Mouse (Mus musculus): Measurements from ENCODE around the gene Ppt1. TPM values are rescaled to one million over a fixed set of nuclear protein-coding genes. Genes with fewer than 3 reads are reported as not detected.

The Ppt1 gene
- polyA plus RNA-seq, 1 experiment from 2014 or later: 53.4 TPM

DNA sequence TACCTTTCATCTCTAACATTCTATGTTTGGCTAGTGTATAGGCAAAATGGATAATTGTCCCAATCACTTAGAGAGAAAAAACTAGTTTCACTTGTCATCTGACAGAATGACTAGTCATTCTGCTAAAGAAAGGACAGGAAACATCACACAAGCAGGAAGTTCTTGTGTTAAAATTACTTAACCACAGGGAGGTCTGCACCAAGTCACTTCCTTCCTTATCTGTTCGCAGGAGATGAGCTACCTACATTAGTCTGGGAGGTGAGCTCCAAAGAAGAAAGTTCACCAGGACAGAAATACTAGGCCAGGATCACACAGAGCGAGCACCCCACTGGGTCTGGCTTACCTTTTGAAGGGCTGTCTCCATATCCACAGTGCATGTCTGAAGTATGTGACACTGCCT, 35.9 kb downstream of the Ppt1 start:
- DNase-seq (ENCODE audit: low spot score): no peak
- Histone ChIP-seq H3K27me3 (replicated peaks; ENCODE audit: low read depth, poor library complexity, severe bottlenecking) (no peaks in the 10 kb centered on the region), H3K4me1 (no peaks in the 10 kb centered on the region), H3K9me3 (no peaks in the 10 kb centered on the region), H3K4me3 (no peak overlapping the region), H3K27ac (replicated peaks) (no peak overlapping the region), H3K36me3 (replicated peaks) (peaks cover 51% of the 10 kb centered on the region)
- 91% methylated on average over 2 of the region's 2 CpGs for WGBS

DNA sequence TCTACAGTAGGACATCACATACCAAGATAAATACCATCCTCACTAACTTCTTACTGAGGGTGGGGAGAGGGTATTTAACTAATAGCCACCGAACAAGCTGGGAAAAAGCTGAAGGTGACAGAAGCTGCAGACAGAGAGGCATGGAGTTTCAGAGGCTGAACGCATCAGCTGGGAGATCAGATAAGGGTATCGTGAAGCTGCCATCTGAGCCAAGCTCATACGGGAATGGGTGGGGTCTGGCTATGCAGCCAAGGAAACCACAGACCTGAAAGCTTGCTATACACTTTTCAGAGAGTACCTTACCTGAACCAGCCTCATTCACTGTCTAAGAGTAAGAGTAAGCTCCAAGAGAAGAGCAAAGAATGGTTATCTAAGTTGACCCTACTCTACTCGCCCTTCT, 37.0 kb downstream of the Ppt1 start:
- H3K4me1 ChIP-seq: no peaks in the 10 kb centered on the region
- 89% methylated on average over 5 of the region's 5 CpGs for WGBS

DNA sequence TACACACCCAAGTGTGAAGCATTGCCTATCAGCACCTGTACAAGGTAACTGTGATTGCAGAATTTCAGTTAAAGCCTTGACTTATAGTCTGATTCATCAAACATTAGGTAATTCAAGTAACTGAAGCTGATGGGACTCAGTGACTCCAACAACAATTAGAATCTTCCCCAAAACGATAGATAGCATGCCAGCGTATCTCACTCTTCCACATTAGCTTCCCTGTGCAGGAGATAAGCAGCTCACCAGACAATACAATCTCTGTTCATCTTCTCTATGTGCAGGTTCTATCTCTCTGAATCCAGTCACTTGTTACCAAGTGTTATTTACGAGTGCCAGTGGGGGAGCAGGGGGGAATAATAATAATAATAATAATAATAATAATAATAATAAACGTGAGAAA, 37.5 kb downstream of the Ppt1 start:
- H3K27me3 ChIP-seq (replicated peaks; ENCODE audit: low read depth, poor library complexity, severe bottlenecking): no peaks in the 10 kb centered on the region
- no peak overlapping the region for H3K27ac ChIP-seq (replicated peaks)
- no peaks in the 10 kb centered on the region for H3K4me1 ChIP-seq
- peaks cover 41% of the 10 kb centered on the region for H3K36me3 ChIP-seq (replicated peaks)
- H3K4me3 ChIP-seq: no peak overlapping the region
- no peaks in the 10 kb centered on the region for H3K9me3 ChIP-seq
- WGBS: 92% methylated on average over 4 of the region's 4 CpGs
- no peak for DNase-seq (ENCODE audit: low spot score)

More for the DNA sequence above, 37.0 kb downstream of the Ppt1 start:
- no peak for DNase-seq (ENCODE audit: low spot score)
- no peaks in the 10 kb centered on the region for H3K27me3 ChIP-seq (replicated peaks; ENCODE audit: low read depth, poor library complexity, severe bottlenecking)
- H3K36me3 ChIP-seq (replicated peaks): peaks cover 46% of the 10 kb centered on the region
- H3K9me3 ChIP-seq: no peaks in the 10 kb centered on the region
- no peak overlapping the region for H3K27ac ChIP-seq (replicated peaks)
- no peak overlapping the region for H3K4me3 ChIP-seq

DNA sequence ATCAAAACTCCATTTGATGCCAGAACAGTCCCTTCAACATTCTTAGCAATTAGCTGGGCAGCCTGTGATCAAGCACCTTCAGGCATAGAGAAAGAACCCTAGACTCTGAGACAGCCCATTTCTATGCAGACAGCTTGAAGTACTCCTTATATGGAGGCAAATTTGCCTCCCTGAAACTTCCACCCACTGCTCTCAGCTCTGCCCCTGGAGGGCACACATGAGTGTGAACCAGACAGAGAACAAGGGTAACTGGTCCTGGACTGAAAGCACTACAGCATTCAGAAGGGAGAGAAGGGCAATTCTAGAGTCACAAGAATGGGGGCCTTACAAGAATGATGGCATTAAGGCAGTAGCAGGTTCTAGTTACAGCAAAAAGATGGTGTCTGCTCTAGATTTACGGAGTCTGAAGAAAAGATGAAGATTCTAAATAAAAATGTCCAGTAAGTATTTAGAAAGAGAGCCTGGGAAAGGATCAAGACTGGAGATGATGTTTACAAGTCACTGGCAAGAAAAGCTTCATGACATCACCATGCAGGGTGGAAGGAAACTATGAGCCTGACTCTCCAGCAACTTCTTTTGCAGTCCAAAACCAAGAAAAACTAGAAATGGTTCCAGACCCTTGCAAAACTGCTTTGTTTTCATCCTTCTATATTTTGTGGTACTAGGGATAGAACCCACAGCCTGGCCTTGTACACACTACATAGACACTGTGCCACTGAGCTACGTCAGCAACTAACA, 42.5 kb downstream of the Ppt1 start:
- Histone ChIP-seq H3K27me3 (replicated peaks; ENCODE audit: low read depth, poor library complexity, severe bottlenecking) (no peaks in the 10 kb centered on the region), H3K27ac (replicated peaks) (no peak overlapping the region), H3K36me3 (replicated peaks) (no peaks in the 10 kb centered on the region), H3K9me3 (no peaks in the 10 kb centered on the region), H3K4me1 (peaks cover under 1% of the 10 kb centered on the region; the same call in 1 of the 2 replicates), H3K4me3 (no peak overlapping the region)
- 92% methylated on average over 2 of the region's 2 CpGs for WGBS
- no peak for DNase-seq (ENCODE audit: low spot score)

DNA sequence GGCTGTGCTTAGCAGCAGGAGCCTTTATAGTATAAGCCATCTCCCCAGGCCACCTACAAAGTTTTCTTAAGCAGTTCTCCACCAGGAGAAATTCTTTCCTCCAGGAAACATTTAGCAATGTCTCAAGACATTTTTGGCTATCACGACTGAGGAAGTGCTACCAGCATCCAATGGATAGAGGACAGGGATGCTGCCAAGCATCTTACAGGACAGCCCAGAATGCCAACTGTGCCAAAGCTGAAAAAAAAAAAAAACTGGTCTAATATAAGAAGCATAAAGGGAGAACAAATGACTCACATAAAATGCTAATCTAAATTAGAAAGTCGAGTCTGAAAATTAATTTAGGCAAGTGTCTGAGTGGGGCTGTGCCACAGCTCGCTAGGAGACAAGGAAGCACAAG, 46.5 kb downstream of the Ppt1 start:
- H3K4me3 ChIP-seq: no peak overlapping the region
- H3K9me3 ChIP-seq: no peaks in the 10 kb centered on the region
- 84% methylated on average over 3 of the region's 3 CpGs for WGBS
- H3K27ac ChIP-seq (replicated peaks): no peak overlapping the region
- H3K4me1 ChIP-seq: peaks cover 25% of the 10 kb centered on the region
- DNase-seq (ENCODE audit: low spot score): no peak
- no peaks in the 10 kb centered on the region for H3K36me3 ChIP-seq (replicated peaks)
- no peaks in the 10 kb centered on the region for H3K27me3 ChIP-seq (replicated peaks; ENCODE audit: low read depth, poor library complexity, severe bottlenecking)

DNA sequence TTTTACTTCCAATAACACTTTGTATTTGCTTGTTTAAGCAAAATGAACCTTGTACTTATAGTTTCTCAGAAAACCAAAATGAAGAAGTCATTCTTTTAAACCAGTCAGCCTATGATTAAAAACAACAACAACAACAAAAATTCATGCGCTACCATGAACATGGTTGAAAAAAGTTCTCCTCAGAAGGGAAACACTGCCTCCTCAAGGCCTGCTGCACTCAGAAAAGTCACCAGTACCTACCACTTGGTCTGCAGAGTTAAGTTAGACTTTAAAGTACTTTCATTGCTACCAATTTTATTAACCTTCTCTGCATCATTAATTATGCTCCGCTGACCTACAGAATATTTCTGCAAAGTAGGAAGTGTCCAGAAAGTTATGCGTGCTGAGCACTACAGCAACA, 47.3 kb downstream of the Ppt1 start:
- Histone ChIP-seq H3K9me3 (no peaks in the 10 kb centered on the region), H3K27me3 (replicated peaks; ENCODE audit: low read depth, poor library complexity, severe bottlenecking) (no peaks in the 10 kb centered on the region), H3K27ac (replicated peaks) (no peak overlapping the region), H3K4me1 (peaks cover 25% of the 10 kb centered on the region), H3K36me3 (replicated peaks) (no peaks in the 10 kb centered on the region), H3K4me3 (no peak overlapping the region)
- no peak for DNase-seq (ENCODE audit: low spot score)
- WGBS: 90% methylated on average over 3 of the region's 3 CpGs

DNA sequence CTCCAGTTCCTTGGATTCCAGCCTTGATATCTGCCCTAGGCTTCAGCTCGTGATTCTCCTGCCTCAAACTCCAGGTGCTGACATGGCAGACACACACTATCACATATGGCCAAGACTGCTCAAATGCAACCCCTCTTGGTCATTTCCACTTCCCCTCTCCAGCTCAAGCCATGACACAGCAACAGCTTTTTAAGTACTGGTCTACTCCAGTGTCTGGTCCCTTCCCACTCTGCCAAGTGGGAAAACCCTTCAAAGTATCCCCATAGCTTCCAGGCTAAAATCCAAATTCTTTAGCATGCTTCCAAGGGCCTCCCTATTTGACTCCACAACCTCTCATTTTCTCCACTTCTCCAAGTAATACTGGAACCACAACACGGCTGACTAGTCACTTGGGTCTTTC, 48.0 kb downstream of the Ppt1 start:
- H3K27ac ChIP-seq (replicated peaks): no peak overlapping the region
- no peaks in the 10 kb centered on the region for H3K9me3 ChIP-seq
- DNase-seq (ENCODE audit: low spot score): no peak
- peak overlapping the region; percentile 88 for H3K4me3 ChIP-seq
- 70% methylated on average over 2 of the region's 2 CpGs for WGBS
- no peaks in the 10 kb centered on the region for H3K36me3 ChIP-seq (replicated peaks)
- no peaks in the 10 kb centered on the region for H3K27me3 ChIP-seq (replicated peaks; ENCODE audit: low read depth, poor library complexity, severe bottlenecking)
- peaks cover 25% of the 10 kb centered on the region for H3K4me1 ChIP-seq

DNA sequence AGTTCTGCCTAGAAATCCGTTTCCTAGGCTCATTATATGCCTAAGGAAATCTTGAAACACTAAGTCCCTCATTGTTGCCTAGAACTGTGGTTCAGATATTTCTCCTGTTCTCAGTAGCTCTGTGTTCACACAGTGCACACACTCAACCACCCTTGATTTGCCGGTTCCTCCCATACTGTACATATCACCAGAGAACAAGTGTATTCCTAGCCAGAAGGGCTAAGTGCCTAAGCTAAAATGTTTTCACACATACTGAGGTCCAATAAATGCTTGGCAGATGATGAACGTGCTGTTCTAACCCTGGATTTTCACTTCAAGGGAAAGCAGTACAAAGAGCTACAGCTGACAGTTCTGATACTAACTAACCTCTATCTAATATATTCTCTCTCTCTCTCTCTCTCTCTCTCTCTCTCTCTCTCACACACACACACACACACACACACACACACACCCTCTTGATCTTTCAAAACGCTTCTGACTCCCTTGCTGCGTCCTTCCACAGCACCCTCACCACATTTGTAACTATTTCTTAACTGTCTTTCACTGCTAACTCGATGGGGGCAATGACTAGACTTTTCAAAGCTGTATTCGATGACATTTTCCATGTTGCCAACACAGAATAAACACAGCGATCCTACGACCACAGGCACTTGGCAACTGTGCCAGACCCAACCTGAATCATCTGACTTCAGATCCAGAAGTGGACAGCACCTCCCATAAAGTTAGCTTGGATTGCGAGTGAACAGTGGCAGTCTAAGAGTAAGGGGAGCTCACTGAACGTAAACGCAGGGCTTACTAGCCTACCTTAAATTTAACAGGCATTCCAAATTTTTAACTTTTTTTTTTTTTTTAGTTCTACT, 48.7 kb downstream of the Ppt1 start:
- Histone ChIP-seq H3K4me3 (peak overlapping the region; percentile 88), H3K27ac (replicated peaks) (peak overlapping the region; percentile 92; the same call in 1 of the 2 replicates), H3K4me1 (peaks cover 25% of the 10 kb centered on the region), H3K27me3 (replicated peaks; ENCODE audit: low read depth, poor library complexity, severe bottlenecking) (no peaks in the 10 kb centered on the region), H3K36me3 (replicated peaks) (no peaks in the 10 kb centered on the region), H3K9me3 (no peaks in the 10 kb centered on the region)
- 53% methylated on average over 12 of the region's 12 CpGs for WGBS
- no peak for DNase-seq (ENCODE audit: low spot score)

DNA sequence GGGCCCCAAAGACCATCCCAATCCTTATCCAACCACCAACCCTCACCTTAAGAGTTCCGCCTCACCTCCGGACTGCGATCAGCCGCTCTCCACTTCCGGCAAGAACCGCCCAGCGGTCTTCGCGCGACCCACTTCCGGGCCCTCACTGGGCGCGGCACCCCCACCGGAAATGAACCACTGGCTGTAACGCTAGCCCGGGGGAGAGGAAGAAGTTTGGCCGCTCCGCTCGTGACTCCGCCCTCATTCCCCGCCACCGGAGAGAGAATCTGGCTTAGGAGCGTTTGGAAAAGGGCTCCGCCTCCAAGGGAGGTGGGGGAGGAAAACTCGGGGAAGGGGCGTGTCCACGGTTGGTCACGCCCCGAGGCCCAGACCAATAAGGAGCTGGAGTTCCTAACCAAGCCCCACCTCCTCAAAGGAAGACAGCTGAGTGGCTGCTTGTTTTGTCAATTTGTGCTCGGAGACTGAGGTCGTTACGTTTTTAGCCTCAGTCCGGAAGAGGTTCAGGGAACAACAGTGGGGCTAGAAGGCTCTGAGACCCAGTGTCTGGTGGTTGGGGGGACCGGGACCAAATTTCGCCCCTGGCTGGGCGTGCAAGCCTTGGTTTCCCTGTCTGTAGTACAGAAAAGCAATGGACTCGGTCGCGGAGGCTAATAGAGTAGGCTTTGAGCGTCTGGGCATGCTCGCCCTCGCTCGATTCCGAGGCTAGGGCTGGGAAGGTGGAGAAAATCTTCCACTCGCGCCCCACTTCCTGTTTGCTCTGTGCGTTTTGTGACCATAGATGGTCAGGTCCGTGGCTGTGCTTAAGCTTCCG, 49.9 kb downstream of the Ppt1 start, which contains the start of gene Cap1:
Cap1 (minus strand) TSS at position 289 of the 811 bp plus-strand sequence.
- peaks cover 30% of the 10 kb centered on the region for H3K4me1 ChIP-seq
- no peaks in the 10 kb centered on the region for H3K36me3 ChIP-seq (replicated peaks)
- no peaks in the 10 kb centered on the region for H3K9me3 ChIP-seq
- peak within 1 kb of the TSS; percentile 92 for H3K27ac ChIP-seq (replicated peaks)
- WGBS: under 1% methylated on average over 49 of the region's 49 CpGs
- DNase-seq (ENCODE audit: low spot score): peak; percentile 99
- peak within 1 kb of the TSS; percentile 88 for H3K4me3 ChIP-seq
- H3K27me3 ChIP-seq (replicated peaks; ENCODE audit: low read depth, poor library complexity, severe bottlenecking): no peaks in the 10 kb centered on the region

DNA sequence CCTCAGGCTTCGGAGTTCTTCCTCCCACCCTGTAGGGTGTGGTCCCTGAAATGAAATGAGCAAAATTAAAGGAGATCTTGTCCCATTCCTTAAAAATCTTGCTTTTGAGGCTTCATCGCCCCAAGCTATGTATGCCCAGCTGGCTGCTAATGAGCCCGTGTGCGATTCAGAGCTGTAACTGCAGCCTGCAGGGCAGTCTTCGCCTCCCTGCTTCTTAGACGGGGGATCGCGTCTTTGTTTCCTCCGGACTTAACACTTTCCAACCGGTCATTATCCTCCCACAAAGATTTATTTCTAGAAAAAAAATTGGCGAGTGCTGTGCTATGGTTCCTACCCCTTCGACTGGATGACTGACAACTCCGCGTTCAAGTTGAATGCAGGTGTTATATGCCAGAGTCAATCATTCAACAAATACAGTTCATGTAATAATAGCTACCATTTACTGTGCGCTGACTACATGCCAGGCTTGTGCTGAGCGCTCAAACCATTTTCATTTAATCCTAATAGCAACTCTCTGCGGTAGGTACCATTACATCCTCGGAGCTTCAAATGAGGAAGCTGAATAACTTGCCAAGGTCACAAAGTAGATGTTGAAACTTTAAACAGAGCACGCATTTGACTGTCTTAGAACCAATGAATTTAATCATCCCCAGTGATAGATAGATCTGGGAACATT, 50.7 kb downstream of the Ppt1 start:
- H3K27me3 ChIP-seq (replicated peaks; ENCODE audit: low read depth, poor library complexity, severe bottlenecking): no peaks in the 10 kb centered on the region
- peak overlapping the region; percentile 92 for H3K27ac ChIP-seq (replicated peaks)
- H3K9me3 ChIP-seq: no peaks in the 10 kb centered on the region
- H3K4me1 ChIP-seq: peaks cover 34% of the 10 kb centered on the region
- no peak for DNase-seq (ENCODE audit: low spot score)
- peak overlapping the region; percentile 88 for H3K4me3 ChIP-seq
- no peaks in the 10 kb centered on the region for H3K36me3 ChIP-seq (replicated peaks)
- WGBS: 7% methylated on average over 19 of the region's 19 CpGs

DNA sequence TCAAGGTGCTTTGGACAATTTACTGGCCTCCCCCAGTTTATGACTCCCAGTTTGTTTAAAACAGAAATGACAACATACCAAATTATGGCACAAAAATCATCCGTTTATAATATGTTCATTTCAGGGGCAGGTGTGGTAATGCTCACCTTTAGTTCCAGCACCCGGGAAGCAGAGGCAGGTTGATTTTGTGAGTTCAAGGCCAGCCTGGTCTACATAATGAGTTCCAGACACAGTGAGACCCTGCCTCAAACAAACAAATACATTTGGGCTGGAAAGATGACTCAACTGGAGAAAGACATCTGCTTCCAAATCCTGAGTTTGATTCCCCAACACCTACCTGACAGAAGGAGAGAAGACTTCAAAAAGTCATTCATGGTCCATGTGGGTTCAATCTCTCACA, 51.3 kb downstream of the Ppt1 start:
- no peak for DNase-seq (ENCODE audit: low spot score)
- Histone ChIP-seq H3K27ac (replicated peaks) (peak overlapping the region; percentile 92), H3K36me3 (replicated peaks) (no peaks in the 10 kb centered on the region), H3K27me3 (replicated peaks; ENCODE audit: low read depth, poor library complexity, severe bottlenecking) (no peaks in the 10 kb centered on the region), H3K4me1 (peaks cover 34% of the 10 kb centered on the region), H3K4me3 (peak overlapping the region; percentile 88), H3K9me3 (no peaks in the 10 kb centered on the region)
- 71% methylated on average over 2 of the region's 2 CpGs for WGBS
